In genomic region chr17:47371451-47371850, GRCm38 (mm10) we compare ENCODE assay signal across 8 mouse cellular contexts. TPM values are rescaled to one million over a fixed set of nuclear protein-coding genes. Genes with fewer than 3 reads are reported as not detected.
DNase-seq lines count a peak whose midpoint lies in the region; ATAC-seq lines count a peak whose summit lies in the region.

No protein-coding gene starts in this region.

- peaks cover 26% of the 10 kb centered on the region for H3K4me1 ChIP-seq in liver, embryonic 15.5 days (replicated peaks)
- H3K4me1 ChIP-seq in neural tube, embryonic 13.5 days (replicated peaks), result peaks cover 19% of the 10 kb centered on the region

- H3K4me2 ChIP-seq in liver, embryonic 15.5 days, result no peak overlapping the region
- H3K4me2 ChIP-seq in neural tube, embryonic 13.5 days, result peak overlapping the region; percentile 7; the same call in 1 of the 2 replicates

- intact Hi-C loops in gastrocnemius, postnatal 14 days (cut with DNase I; ENCODE audit: low total_unique reads), result no loop called here

- no peak overlapping the region for H3K9ac ChIP-seq in liver, embryonic 15.5 days
- H3K9ac ChIP-seq in neural tube, embryonic 13.5 days, result peak overlapping the region; percentile 47; the same call in 1 of the 2 replicates

- no peak overlapping the region for H3K4me3 ChIP-seq in liver, embryonic 15.5 days (replicated peaks)
- no peak overlapping the region for H3K4me3 ChIP-seq in neural tube, embryonic 13.5 days

- 8% methylated on average over 4 of the region's 4 CpGs for WGBS in liver, embryonic 15.5 days (ENCODE audit: insufficient replicate concordance)
- 15% methylated on average over 4 of the region's 4 CpGs for whole genome bisulfite sequencing in neural tube, embryonic 13.5 days

- peaks cover 41% of the 10 kb centered on the region for H3K36me3 ChIP-seq in liver, embryonic 15.5 days (replicated peaks)
- H3K36me3 ChIP-seq in neural tube, embryonic 13.5 days, result peaks cover 42% of the 10 kb centered on the region

- DNase-seq in CD4-positive, CD25-positive, alpha-beta regulatory T cell, adult 2 months (ENCODE audit: low read depth, low spot score), result peak; percentile 82
- DNase-seq in NIH3T3 (ENCODE audit: low read depth), result peak; percentile 89
- DNase-seq in cerebellum, postnatal 36 days, result peak; percentile 55 to 68
- peak; percentile 49 for DNase-seq in gastrocnemius, postnatal 14 days
- DNase-seq in kidney, postnatal 14 days, result peak; percentile 79
- DNase-seq in thymus, postnatal 36 days, result peak; percentile 27 to 32

- 0 out of 2 replicates have a peak overlapping the region, but pooled peaks have one; percentile 2 for H3K27ac ChIP-seq in liver, embryonic 15.5 days (replicated peaks)
- H3K27ac ChIP-seq in neural tube, embryonic 13.5 days (replicated peaks), result no peak overlapping the region

- peaks cover 8% of the 10 kb centered on the region; the same call in 1 of the 2 replicates for H3K27me3 ChIP-seq in liver, embryonic 15.5 days
- H3K27me3 ChIP-seq in neural tube, embryonic 13.5 days, result peaks cover 14% of the 10 kb centered on the region

- ATAC-seq in liver, embryonic 15.5 days (ENCODE audit: insufficient read depth), result no peak
- ATAC-seq in neural tube, embryonic 13.5 days (ENCODE audit: low read depth), result no peak

- no peaks in the 10 kb centered on the region for H3K9me3 ChIP-seq in liver, embryonic 15.5 days (replicated peaks)
- H3K9me3 ChIP-seq in neural tube, embryonic 13.5 days, result no peaks in the 10 kb centered on the region

RNA-seq across cellular contexts. Expression of gene Mrps10, which starts 2.8 kb away (rescaled TPM):
- 10 to 100 TPM; 36.8 to 40.7 TPM for total RNA-seq in gastrocnemius, postnatal 14 days (2021)
- 37.0 and 39.2 TPM in 2 replicates for polyA plus RNA-seq in liver, embryonic 15.5 days (2015; fragmentation: Nextera tagmentation; extraction: Ambion mirVana)
- 72.1 and 78.1 TPM in 2 replicates for polyA plus RNA-seq in neural tube, embryonic 13.5 days (2015; fragmentation: Nextera tagmentation; extraction: Ambion mirVana)

RNA-seq across cellular contexts. Expression of gene Guca1b, which starts 13.7 kb away (rescaled TPM):
- under 1 TPM; 0.22 to 0.41 TPM for total RNA-seq in gastrocnemius, postnatal 14 days (2021)
- polyA plus RNA-seq in liver, embryonic 15.5 days (2015; fragmentation: Nextera tagmentation; extraction: Ambion mirVana), result 0.15 and 0.22 TPM in 2 replicates
- polyA plus RNA-seq in neural tube, embryonic 13.5 days (2015; fragmentation: Nextera tagmentation; extraction: Ambion mirVana), result 1.1 TPM in 2 replicates

RNA-seq across cellular contexts. Expression of gene Guca1a, which starts 28.9 kb away (rescaled TPM):
- under 1 TPM; 0.27 to 0.66 TPM for total RNA-seq in gastrocnemius, postnatal 14 days (2021)
- 0.90 and 1.2 TPM in 2 replicates for polyA plus RNA-seq in liver, embryonic 15.5 days (2015; fragmentation: Nextera tagmentation; extraction: Ambion mirVana)
- 0.46 and 1.1 TPM in 2 replicates for polyA plus RNA-seq in neural tube, embryonic 13.5 days (2015; fragmentation: Nextera tagmentation; extraction: Ambion mirVana)

Comparison
In these comparisons a context has a peak if more than half of its experiments do, and no peak if none do; other contexts are left out.
1. DNase-seq: peak in every context shown above with its lines; median percentile 89 in NIH3T3; 82 in CD4-positive, CD25-positive, alpha-beta regulatory T cell, adult 2 months; 79 in kidney, postnatal 14 days; 62 in cerebellum, postnatal 36 days; 49 in gastrocnemius, postnatal 14 days; 30 in thymus, postnatal 36 days.